Mouse (Mus musculus) lung, adult 2 months (tissue): ENCODE data around the gene Nfkbil1.

Experiments
- CTCF ChIP-seq: fragments of 200-500 bp; IDR thresholded peaks from 2 replicates; pipeline ENCODE4 v1.5.1; 2011; ENCODE audit warnings: mild to moderate bottlenecking, low read length, control low read depth; ENCODE audit not compliant: insufficient read depth
- POLR2A ChIP-seq: fragments of 200-500 bp; IDR thresholded peaks from 2 replicates; pipeline ENCODE4 v1.6.1; 2011; ENCODE audit warnings: low read depth, mild to moderate bottlenecking, control low read depth, low read length, borderline replicate concordance; ENCODE audit errors: extremely low read depth

DNA sequence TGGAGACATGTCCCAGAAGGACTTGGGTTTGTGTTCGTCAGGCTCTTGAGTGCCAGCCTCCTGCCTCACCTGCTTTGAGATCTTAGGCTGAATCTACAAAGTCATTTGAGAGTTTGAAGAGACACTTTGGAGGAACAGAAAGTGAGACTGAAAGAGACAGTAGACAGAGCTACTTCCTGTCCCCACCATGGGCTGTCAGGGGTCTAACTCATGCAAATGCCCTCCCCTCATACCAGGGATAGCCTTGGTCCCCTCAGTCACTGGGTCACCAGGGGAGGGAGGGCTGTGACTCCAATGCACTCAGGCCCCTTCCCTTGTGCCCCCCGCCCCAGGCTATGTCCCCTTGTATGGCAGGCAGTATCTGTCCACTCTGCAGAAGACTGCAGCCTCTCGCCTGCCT, 62.3 kb downstream of the Nfkbil1 start:
- TF ChIP-seq POLR2A (no peak), CTCF (no peak)
